Mouse (Mus musculus) 3T3-L1 (cell line): ENCODE measurements around the gene Lpo.

Experiments
- DNase-seq: peaks from one replicate; pipeline ENCODE4 v3.0.0-alpha.2; 2015; ENCODE audit warnings: low read depth, low spot score

The Lpo gene

GRCm38 (mm10) chr11:87805448-87805847 lies 22.6 kb downstream of the Lpo start:
- DNase-seq, result peak; percentile 68

- peak; percentile 3 for DNase-seq
Observed at GRCm38 (mm10) chr11:87802621-87803020, 25.5 kb downstream of the Lpo start.

- no peak for DNase-seq
Observed at GRCm38 (mm10) chr11:87801711-87802275, 26.3 kb downstream of the Lpo start.

- DNase-seq, result no peak
Observed at GRCm38 (mm10) chr11:87793460-87793859, 34.6 kb downstream of the Lpo start, which contains the start of gene Mpo. Gene Mpo (plus strand): TSS chr11:87793581.

- no peak for DNase-seq
Observed at GRCm38 (mm10) chr11:87790088-87790487, 38.0 kb downstream of the Lpo start.

GRCm38 (mm10) chr11:87780130-87780529 lies 48.0 kb downstream of the Lpo start:
- no peak for DNase-seq

GRCm38 (mm10) chr11:87779392-87779791 lies 48.7 kb downstream of the Lpo start:
- DNase-seq, result no peak

- no peak for DNase-seq
Observed at GRCm38 (mm10) chr11:87778915-87779314, 49.2 kb downstream of the Lpo start.

GRCm38 (mm10) chr11:87778100-87778765 lies 49.9 kb downstream of the Lpo start:
- no peak for DNase-seq

GRCm38 (mm10) chr11:87772354-87772753 lies 55.7 kb downstream of the Lpo start:
- peak; percentile 31 for DNase-seq

- DNase-seq, result peak; percentile 71
Observed at GRCm38 (mm10) chr11:87770989-87771388, 57.1 kb downstream of the Lpo start.

- no peak for DNase-seq
Observed at GRCm38 (mm10) chr11:87768745-87769144, 59.3 kb downstream of the Lpo start.

- no peak for DNase-seq
Observed at GRCm38 (mm10) chr11:87763988-87764876, 63.9 kb downstream of the Lpo start.

- no peak for DNase-seq
Observed at GRCm38 (mm10) chr11:87763511-87763987, 64.5 kb downstream of the Lpo start.

GRCm38 (mm10) chr11:87762702-87763385 lies 65.2 kb downstream of the Lpo start:
- no peak for DNase-seq

GRCm38 (mm10) chr11:87761806-87762701 lies 66.0 kb downstream of the Lpo start:
- no peak for DNase-seq

- DNase-seq, result no peak
Observed at GRCm38 (mm10) chr11:87761181-87761721, 66.8 kb downstream of the Lpo start.

GRCm38 (mm10) chr11:87760301-87761081 lies 67.6 kb downstream of the Lpo start, which contains the start of gene Tspoap1:
Gene Tspoap1 (plus strand): TSS chr11:87760541.
- no peak for DNase-seq

GRCm38 (mm10) chr11:87759609-87760005 lies 68.5 kb downstream of the Lpo start:
- no peak for DNase-seq
